ENCODE assay signal across 8 mouse cellular contexts in the genomic region with DNA sequence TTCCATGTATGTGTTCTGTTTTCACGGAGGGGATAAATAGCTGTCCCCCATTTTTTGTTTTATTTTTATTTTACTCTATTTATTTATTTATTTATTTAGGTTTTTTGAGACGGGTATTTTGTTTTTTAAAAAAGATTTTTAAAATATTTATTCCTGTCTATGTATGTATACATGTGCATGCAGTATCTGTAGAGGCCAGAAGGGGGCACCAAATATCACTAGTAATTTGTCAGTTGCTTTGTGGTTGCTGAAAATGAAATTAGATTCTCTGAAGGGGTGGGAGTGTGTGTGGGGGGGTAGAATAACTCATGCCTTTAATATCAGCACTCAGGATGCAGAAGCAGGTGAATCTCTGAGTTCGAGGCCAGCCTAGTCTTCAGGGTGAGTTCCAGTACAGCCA. TPM values are rescaled to one million over a fixed set of nuclear protein-coding genes. Genes with fewer than 3 reads are reported as not detected.
DNase-seq lines count a peak whose midpoint lies in the region; ATAC-seq lines count a peak whose summit lies in the region.

No protein-coding gene starts in this region.

- no peak overlapping the region for H3K9ac ChIP-seq in heart, embryonic 11.5 days (ENCODE audit: low read depth, low read length)
- H3K9ac ChIP-seq in limb, embryonic 11.5 days (ENCODE audit: low read length): no peak overlapping the region

- no peak overlapping the region for H3K4me2 ChIP-seq in heart, embryonic 11.5 days
- no peak overlapping the region for H3K4me2 ChIP-seq in limb, embryonic 11.5 days (ENCODE audit: low read depth, severe bottlenecking)

- H3K36me3 ChIP-seq in heart, embryonic 11.5 days (ENCODE audit: control insufficient read depth, insufficient read depth, low read length): no peaks in the 10 kb centered on the region
- H3K36me3 ChIP-seq in limb, embryonic 11.5 days (ENCODE audit: control insufficient read depth, insufficient read depth, low read length): no peaks in the 10 kb centered on the region

- no peaks in the 10 kb centered on the region for H3K9me3 ChIP-seq in heart, embryonic 11.5 days (replicated peaks; ENCODE audit: control insufficient read depth, low read length)
- H3K9me3 ChIP-seq in limb, embryonic 11.5 days (ENCODE audit: control insufficient read depth, low read length): no peaks in the 10 kb centered on the region

- H3K27ac ChIP-seq in heart, embryonic 11.5 days (ENCODE audit: low read depth, low read length): no peak overlapping the region
- H3K27ac ChIP-seq in limb, embryonic 11.5 days (replicated peaks; ENCODE audit: low read depth, low read length): no peak overlapping the region

- 0 out of 2 replicates have a peak, but pooled peaks cover 2% of the 10 kb centered on the region for H3K27me3 ChIP-seq in heart, embryonic 11.5 days (ENCODE audit: control insufficient read depth, insufficient read depth, low read length)
- no peaks in the 10 kb centered on the region for H3K27me3 ChIP-seq in limb, embryonic 11.5 days (ENCODE audit: control insufficient read depth, insufficient read depth, low read length)

- H3K4me1 ChIP-seq in heart, embryonic 11.5 days (ENCODE audit: control insufficient read depth, insufficient read depth, low read length): peaks cover 3% of the 10 kb centered on the region; the same call in 1 of the 2 replicates
- 0 out of 2 replicates have a peak, but pooled peaks cover 3% of the 10 kb centered on the region for H3K4me1 ChIP-seq in limb, embryonic 11.5 days (ENCODE audit: control insufficient read depth, insufficient read depth, low read length)

- intact Hi-C loops in heart, postnatal 10 days (cut with DNase I): loop anchor here (2.0 to 5.0 kb wide), 3 partner anchors 17 to 71 kb away; no protein-coding TSS in a partner anchor

- WGBS in heart, embryonic 11.5 days (ENCODE audit: insufficient replicate concordance): 30% methylated on average over 3 of the region's 3 CpGs
- 30% methylated on average over 3 of the region's 3 CpGs for WGBS in limb, embryonic 11.5 days

- peak; percentile 66 to 80 for DNase-seq in heart, postnatal 10 days
- peak; percentile 53 for DNase-seq in urinary bladder, postnatal 25 days (ENCODE audit: low spot score)
- no peak for DNase-seq in urinary bladder, postnatal 4 days (ENCODE audit: low spot score in 2 of 2)
- DNase-seq in cerebellum, postnatal 36 days: peak; percentile 67 to 79
- peak; percentile 73 for DNase-seq in limb, embryonic 11.5 days (ENCODE audit: low spot score)
- DNase-seq in spleen, adult 12 weeks (ENCODE audit: low spot score): peak; percentile 49

- H3K4me3 ChIP-seq in heart, embryonic 11.5 days (ENCODE audit: low read depth, low read length): no peak overlapping the region
- H3K4me3 ChIP-seq in limb, embryonic 11.5 days (ENCODE audit: low read depth, low read length): no peak overlapping the region

- ATAC-seq in heart, embryonic 11.5 days (replicated peaks; ENCODE audit: insufficient number of reproducible peaks, low FRiP score, low TSS enrichment): no peak
- no peak for ATAC-seq in limb, embryonic 11.5 days (ENCODE audit: insufficient number of reproducible peaks, low FRiP score, low TSS enrichment, low read depth)
- ATAC-seq in erythroid progenitor cell, adult 5-6 weeks (replicated peaks; ENCODE audit: low FRiP score, poor library complexity, severe bottlenecking): no peak

RNA-seq across cellular contexts. Expression of a gene that starts 2.1 kb away (rescaled TPM):
- 1 to 10 TPM; 3.4 to 4.3 TPM for total RNA-seq in heart, postnatal 10 days (2021)
- polyA plus RNA-seq in heart, embryonic 11.5 days (2014; fragmentation: Nextera tagmentation; extraction: Ambion mirVana): 1.5 and 1.6 TPM in 2 replicates
- 2.6 and 3.0 TPM in 2 replicates for polyA plus RNA-seq in limb, embryonic 11.5 days (2014; fragmentation: Nextera tagmentation; extraction: Ambion mirVana)
- total RNA-seq in erythroid progenitor cell, adult 5-6 weeks (2015; ENCODE audit: low replicate concordance): 3.8 TPM in 1 of 2 replicates, not detected in the other
- 0.26 TPM in 1 of 2 replicates, not detected in the other for total RNA-seq in erythroid progenitor cell, adult 5-6 weeks (2017; ENCODE audit: low replicate concordance)

RNA-seq across cellular contexts. Expression of a gene that starts 8.6 kb away (rescaled TPM):
- total RNA-seq in heart, postnatal 10 days (2021): 10 to 100 TPM; 43.2 to 49.6 TPM
- 9.0 and 12.3 TPM in 2 replicates for polyA plus RNA-seq in heart, embryonic 11.5 days (2014; fragmentation: Nextera tagmentation; extraction: Ambion mirVana)
- 6.7 and 7.7 TPM in 2 replicates for polyA plus RNA-seq in limb, embryonic 11.5 days (2014; fragmentation: Nextera tagmentation; extraction: Ambion mirVana)
- not detected in 2 replicates for total RNA-seq in erythroid progenitor cell, adult 5-6 weeks (2015; ENCODE audit: low replicate concordance)
- total RNA-seq in erythroid progenitor cell, adult 5-6 weeks (2017; ENCODE audit: low replicate concordance): not detected in 2 replicates

RNA-seq across cellular contexts. Expression of a gene that starts 9.1 kb away (rescaled TPM):
- total RNA-seq in heart, postnatal 10 days (2021): 10 to 100 TPM; 40.1 to 46.8 TPM
- 67.0 and 70.6 TPM in 2 replicates for polyA plus RNA-seq in heart, embryonic 11.5 days (2014; fragmentation: Nextera tagmentation; extraction: Ambion mirVana)
- polyA plus RNA-seq in limb, embryonic 11.5 days (2014; fragmentation: Nextera tagmentation; extraction: Ambion mirVana): 82.6 and 84.4 TPM in 2 replicates
- 6.8 and 13.4 TPM in 2 replicates for total RNA-seq in erythroid progenitor cell, adult 5-6 weeks (2015; ENCODE audit: low replicate concordance)
- 2.7 TPM in 2 replicates for total RNA-seq in erythroid progenitor cell, adult 5-6 weeks (2017; ENCODE audit: low replicate concordance)

RNA-seq across cellular contexts. Expression of a gene that starts 39.0 kb away (rescaled TPM):
- not detected for total RNA-seq in heart, postnatal 10 days (2021)
- not detected in 2 replicates for polyA plus RNA-seq in heart, embryonic 11.5 days (2014; fragmentation: Nextera tagmentation; extraction: Ambion mirVana)
- polyA plus RNA-seq in limb, embryonic 11.5 days (2014; fragmentation: Nextera tagmentation; extraction: Ambion mirVana): not detected in 2 replicates
- total RNA-seq in erythroid progenitor cell, adult 5-6 weeks (2015; ENCODE audit: low replicate concordance): not detected in 2 replicates
- total RNA-seq in erythroid progenitor cell, adult 5-6 weeks (2017; ENCODE audit: low replicate concordance): not detected in 2 replicates

RNA-seq across cellular contexts. Expression of a gene that starts 42.4 kb away (rescaled TPM):
- 1 to 10 TPM; 9.3 to 9.5 TPM for total RNA-seq in heart, postnatal 10 days (2021)
- 17.3 and 24.0 TPM in 2 replicates for polyA plus RNA-seq in heart, embryonic 11.5 days (2014; fragmentation: Nextera tagmentation; extraction: Ambion mirVana)
- 43.6 and 48.8 TPM in 2 replicates for polyA plus RNA-seq in limb, embryonic 11.5 days (2014; fragmentation: Nextera tagmentation; extraction: Ambion mirVana)
- 11.7 and 15.1 TPM in 2 replicates for total RNA-seq in erythroid progenitor cell, adult 5-6 weeks (2015; ENCODE audit: low replicate concordance)
- total RNA-seq in erythroid progenitor cell, adult 5-6 weeks (2017; ENCODE audit: low replicate concordance): 16.1 and 23.4 TPM in 2 replicates

Comparison
In these comparisons a context has a peak if more than half of its experiments do, and no peak if none do; other contexts are left out.
1. DNase-seq: peak in heart, postnatal 10 days (2 of 2), urinary bladder, postnatal 25 days (single experiment), cerebellum, postnatal 36 days (2 of 2), limb, embryonic 11.5 days (single experiment) and spleen, adult 12 weeks (single experiment); none in urinary bladder, postnatal 4 days (0 of 2).
2. RNA of a gene that starts 8.6 kb away (total RNA-seq): 43.2 to 49.6 TPM in heart, postnatal 10 days; not detected in erythroid progenitor cell, adult 5-6 weeks; every median in the first group is over 10 times any median in the second.